23 mouse cellular contexts compared by ENCODE assay signal in genomic region chr10:71734481-71734880, GRCm38 (mm10).
"Had no signal": no experiment of that assay in that cellular context is flagged by ENCODE, and none has a peak within 500 bp of the region (broad histone marks: within the 10 kb centered on the region; RNA-seq: fewer than 3 reads in every experiment).

No protein-coding gene starts in this region.

- ATAC-seq: intestine, embryonic 16.5 days; liver, embryonic 12.5 days had no signal

- H3K4me3 ChIP-seq: heart, adult 2 months; heart, embryonic 13.5 days; heart, embryonic 15.5 days; kidney, embryonic 15.5 days; limb, embryonic 13.5 days; limb, embryonic 15.5 days; liver, embryonic 12.5 days had no signal

- H3K27ac ChIP-seq: heart, adult 2 months; heart, embryonic 13.5 days; heart, embryonic 15.5 days; hindbrain, embryonic 14.5 days; kidney, embryonic 15.5 days; kidney, postnatal 0 days; limb, embryonic 13.5 days; limb, embryonic 15.5 days; liver, embryonic 12.5 days; liver, embryonic 14.5 days had no signal

- DNase-seq: gastrocnemius, postnatal 14 days; gastrocnemius, postnatal 36 days; heart, adult 11 months; heart, adult 2 months; heart, postnatal 14 days; heart, postnatal 36 days; kidney, adult 11 months; kidney, adult 2 months; kidney, adult 9 months; kidney, postnatal 14 days; kidney, postnatal 36 days; layer of hippocampus, adult 9-11 months; layer of hippocampus, postnatal 36 days had no signal
